Mouse (Mus musculus): ENCODE results near the gene Katnal1. TPM values are rescaled to one million over a fixed set of nuclear protein-coding genes. Genes with fewer than 3 reads are reported as not detected.
A peak's percentile ranks its signal among the peaks of the same experiment; 100 is the strongest.

Katnal1 gene
- total RNA-seq (2021), result 10 to 100 TPM in 1 of 2 experiments, 1 to 10 TPM in 1; 5.5 to 12.2 TPM
- long read RNA-seq, experiment 1, full-length matches to known transcripts, result 1 of 3 reads
- long read RNA-seq, experiment 1, partial matches to known transcripts, result 0 of 3 reads
- long read RNA-seq, experiment 1, other reads (novel, unspliced or antisense), result 2 of 3 reads
- long read RNA-seq, experiment 2, full-length matches to known transcripts, result 1 of 4 reads
- long read RNA-seq, experiment 2, partial matches to known transcripts, result 1 of 4 reads
- long read RNA-seq, experiment 2, other reads (novel, unspliced or antisense), result 2 of 4 reads

- DNase-seq, result no peak
Measured at GRCm38 (mm10) chr5:148929116-148929449, at the start of gene Katnal1. Gene Katnal1, minus strand, starts transcription at chr5:148929320.

GRCm38 (mm10) chr5:148978458-148979165 lies 49.5 kb upstream of the Katnal1 start:
- no peak for DNase-seq

- DNase-seq, result peak; percentile 51
Measured at GRCm38 (mm10) chr5:148977698-148978457, 48.8 kb upstream of the Katnal1 start.

- no peak for DNase-seq
Measured at GRCm38 (mm10) chr5:148976876-148977275, 47.8 kb upstream of the Katnal1 start.

DNA sequence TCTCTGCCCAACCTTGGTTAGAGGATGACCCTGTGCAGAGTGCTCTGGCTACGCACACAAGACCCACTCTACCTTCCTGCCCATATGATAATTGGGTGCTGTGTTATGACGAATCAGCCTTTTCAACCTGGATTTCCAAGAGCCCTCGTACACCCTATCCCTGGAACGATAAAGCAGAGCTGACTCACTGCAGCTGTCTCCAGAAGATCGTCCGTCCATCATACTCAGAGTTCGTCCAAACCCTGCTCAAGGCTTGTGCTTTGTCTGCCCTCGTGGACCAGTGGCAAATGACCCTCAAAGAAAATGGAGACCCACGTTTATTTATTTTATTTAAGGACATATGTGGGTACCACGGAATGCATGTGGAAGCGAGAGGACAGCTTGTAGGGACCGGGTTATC lies 45.9 kb upstream of the Katnal1 start:
- DNase-seq, result no peak

- peak; percentile 87 for DNase-seq
Measured at GRCm38 (mm10) chr5:148973019-148973668, 44.0 kb upstream of the Katnal1 start.

DNA sequence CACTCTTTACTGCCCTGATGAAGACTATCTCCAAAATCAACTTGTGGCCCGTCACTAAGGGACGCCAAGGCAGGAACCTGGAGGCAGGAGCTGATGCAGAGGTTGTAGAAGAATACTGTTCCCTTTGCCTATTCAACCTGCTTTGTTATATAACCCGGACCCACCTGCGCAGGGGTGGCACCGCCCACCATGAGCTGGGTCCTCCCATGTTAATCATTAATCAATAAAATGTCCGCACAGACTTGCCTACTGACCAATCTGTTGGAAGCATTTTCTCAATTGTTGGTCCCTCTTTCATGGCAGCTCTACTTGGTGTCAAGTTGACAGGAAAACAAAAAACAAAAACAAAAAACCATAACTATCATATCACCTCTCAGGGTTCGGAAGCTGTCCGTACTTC lies 43.0 kb upstream of the Katnal1 start:
- no peak for DNase-seq

DNA sequence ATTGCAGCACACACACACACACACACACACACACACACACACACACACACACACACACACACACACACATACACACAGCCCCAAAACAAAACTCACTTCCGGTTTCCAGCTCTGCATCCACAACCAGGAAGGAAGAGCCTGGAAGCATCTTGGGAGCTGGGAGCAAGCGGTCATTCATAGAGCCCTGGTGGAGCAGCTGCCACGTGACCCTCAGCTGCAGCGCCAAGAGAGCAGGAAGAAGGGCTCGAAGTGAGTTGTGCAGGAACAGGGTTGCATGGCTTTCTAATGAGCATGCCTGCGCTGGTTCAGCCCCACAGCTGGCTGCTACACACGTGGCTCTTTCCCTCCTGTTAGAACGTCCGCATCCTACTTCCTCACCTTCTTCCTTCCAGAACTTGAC lies 40.5 kb upstream of the Katnal1 start:
- DNase-seq, result peak; percentile 47

DNA sequence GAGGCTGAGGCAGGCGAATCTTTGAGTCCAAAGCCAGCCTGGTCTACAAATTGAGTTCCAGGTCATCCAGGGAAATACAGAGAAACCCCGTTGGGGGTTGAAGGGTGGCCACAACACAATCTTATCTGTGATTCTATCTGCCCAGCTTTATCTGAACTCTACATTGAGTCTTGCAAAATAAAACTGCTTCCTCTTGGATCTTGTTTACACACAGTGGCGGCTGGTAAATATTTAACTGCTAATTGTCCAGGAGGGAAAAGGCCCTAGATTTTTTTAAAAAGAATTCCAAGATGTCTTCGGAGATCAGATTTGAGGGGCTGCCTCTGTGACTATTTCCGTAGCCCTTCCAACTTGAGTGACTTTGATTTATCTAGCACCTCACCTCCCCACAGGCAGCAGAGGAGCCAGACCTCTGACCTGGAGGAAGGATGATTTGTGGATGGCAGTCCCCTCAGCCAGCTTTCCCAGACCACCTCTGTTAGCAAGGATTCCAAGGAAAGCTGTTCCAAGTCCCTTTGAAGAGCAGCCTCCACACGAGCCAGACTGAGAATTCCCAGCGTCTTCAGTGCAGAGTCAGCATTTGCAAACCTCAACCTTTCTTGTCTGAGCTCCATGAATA lies 39.9 kb upstream of the Katnal1 start:
- no peak for DNase-seq

GRCm38 (mm10) chr5:148968179-148968578 lies 39.1 kb upstream of the Katnal1 start:
- no peak for DNase-seq

- no peak for DNase-seq
Measured at GRCm38 (mm10) chr5:148966395-148966794, 37.3 kb upstream of the Katnal1 start.

DNA sequence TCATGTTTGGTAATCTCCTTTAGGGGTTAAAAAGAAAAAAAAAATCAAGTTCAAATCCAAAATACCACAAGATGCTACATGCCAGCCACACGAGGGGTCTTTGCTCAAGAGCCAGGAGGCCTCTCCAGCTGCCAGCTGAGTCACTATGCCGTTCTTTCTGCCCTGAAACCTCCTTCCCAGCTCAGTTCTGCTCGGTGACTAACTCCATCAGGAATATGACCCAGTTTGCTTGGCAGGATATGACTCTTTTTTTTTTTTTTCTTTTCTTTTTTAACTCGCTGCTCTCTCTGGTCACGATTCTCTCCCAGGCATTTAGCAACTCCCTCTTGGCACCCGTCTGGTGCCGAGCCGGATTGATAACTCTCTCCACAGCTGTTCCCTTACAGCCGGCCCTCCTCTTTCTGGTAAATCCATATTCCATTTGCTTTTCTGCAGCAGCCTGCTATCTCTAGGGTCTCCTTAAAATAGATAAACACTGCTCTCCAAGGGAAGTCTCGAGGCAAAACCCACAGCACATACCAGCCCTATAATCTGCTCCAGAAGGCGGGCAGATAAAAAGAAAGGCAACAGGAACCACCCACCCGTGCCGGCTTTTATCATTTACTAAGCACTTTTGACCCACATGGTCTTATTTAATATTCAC lies 36.7 kb upstream of the Katnal1 start:
- DNase-seq, result peak; percentile 78

GRCm38 (mm10) chr5:148965089-148965591 lies 36.0 kb upstream of the Katnal1 start:
- no peak for DNase-seq

- DNase-seq, result no peak
Measured at GRCm38 (mm10) chr5:148964251-148964650, 35.1 kb upstream of the Katnal1 start.

DNA sequence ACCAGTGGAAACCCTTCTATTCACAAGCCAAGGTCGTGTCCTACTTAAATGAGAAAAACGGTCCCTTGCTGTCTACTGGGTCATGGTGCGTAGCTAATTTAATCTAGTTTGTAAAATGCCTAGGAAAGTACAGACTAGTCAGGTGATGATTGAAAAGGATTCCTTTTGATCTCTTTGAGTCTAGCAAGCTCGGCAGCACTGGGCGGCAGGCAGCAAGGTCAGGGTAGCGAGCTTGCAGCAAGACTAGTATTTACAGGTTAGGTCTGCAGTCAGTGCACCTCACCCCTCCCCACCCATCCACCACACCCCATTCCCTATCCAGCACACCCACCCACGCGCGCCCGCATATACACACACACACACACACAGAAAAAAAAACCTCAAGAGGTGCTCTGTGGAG lies 31.1 kb upstream of the Katnal1 start:
- no peak for DNase-seq

DNA sequence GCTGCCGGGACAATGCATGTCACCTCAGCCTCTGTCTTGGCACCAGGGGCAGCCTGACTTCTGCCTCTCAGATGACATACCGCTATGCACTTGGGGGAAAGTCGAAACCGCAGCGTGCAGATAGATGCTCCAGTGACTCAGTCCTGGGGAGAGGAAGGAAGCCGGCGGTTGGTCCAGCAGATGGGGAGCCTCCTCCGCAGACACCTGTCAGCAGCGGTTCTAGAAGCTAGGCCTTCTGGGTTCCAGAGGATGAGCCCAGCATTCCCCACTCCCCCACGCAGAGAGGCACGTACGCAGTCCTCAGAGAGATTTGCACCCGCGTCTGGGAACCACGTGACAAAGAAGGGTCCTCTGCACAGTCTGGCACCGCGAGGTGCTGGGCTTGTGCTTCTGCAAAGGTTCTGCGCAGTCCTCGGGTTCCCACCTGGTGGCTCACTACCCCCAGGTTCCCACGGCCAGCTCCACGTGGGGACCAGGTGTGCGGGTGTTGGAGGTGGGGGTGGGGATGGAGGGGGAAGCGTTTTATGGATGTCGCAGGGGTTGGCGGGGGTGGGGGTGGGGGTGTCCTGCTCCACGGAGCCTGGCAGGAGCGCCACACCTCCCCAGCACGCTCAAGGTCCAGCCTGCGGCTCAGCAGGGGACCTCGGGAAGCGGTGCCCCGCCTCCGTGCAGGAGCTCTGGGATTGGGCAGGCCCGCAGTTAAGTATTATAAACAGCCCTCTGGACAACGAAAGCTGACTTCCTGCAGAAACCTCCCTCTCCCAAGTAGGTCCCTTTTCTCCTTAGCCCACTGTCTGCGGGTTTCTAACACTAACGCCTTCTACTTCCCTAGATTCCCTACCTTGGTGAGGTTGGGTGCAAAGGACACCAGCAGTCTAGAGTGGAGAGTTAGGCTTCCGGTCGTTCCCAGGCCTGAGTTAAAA lies 30.2 kb upstream of the Katnal1 start:
- peak; percentile 85 for DNase-seq

- DNase-seq, result no peak
Measured at GRCm38 (mm10) chr5:148958355-148958754, 29.2 kb upstream of the Katnal1 start.

DNA sequence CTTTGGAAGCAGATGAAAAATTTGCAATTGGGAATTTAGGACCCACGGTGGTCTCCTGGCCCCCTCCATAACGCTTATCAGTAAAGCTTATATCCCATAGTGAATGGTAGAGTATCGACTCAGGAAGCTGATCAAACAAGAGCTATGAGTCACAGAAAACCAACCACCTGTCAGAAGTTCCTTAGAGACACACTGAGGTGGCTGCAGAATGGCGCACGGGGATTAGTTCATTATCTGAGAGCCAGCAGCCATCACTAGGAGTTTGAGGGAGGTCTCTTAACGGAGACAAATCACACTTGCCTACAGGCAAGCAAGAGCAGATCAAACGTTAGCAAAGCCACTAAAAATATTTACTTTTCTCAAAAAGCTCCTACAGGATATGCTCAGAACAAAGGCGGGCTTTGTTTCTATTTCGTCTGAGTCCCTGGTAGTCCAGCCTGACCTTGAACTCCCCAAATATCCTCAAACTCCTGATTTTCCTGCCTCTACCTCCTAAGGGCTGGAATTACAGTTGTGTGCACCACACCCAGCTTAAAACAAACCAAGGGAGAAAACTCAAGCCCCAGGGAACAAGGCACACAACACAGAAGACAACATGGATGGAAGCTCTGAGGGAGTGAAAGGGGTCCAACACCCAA lies 27.9 kb upstream of the Katnal1 start:
- no peak for DNase-seq

- no peak for DNase-seq
Measured at GRCm38 (mm10) chr5:148956091-148956490, 27.0 kb upstream of the Katnal1 start.

- no peak for DNase-seq
Measured at GRCm38 (mm10) chr5:148955575-148955974, 26.5 kb upstream of the Katnal1 start.
